Mouse (Mus musculus) hindbrain, postnatal 0 days (tissue): ENCODE data around the gene Hnrnpm. TPM values are rescaled to one million over a fixed set of nuclear protein-coding genes. Genes with fewer than 3 reads are reported as not detected.

Experiments
- ATAC-seq: fragments of 200-750 bp; cut with Nextera tagmentation; 2 replicates; pipeline ENCODE4 v1.8.0; 2017; ENCODE audit warnings: mild to moderate bottlenecking, moderate TSS enrichment, moderate library complexity
- DNase-seq: peaks from one replicate; pipeline ENCODE4 v3.0.0-alpha.2; 2015; ENCODE audit warnings: low spot score
- H3K27ac ChIP-seq: fragments of 300-500 bp; sonication (generic); 2 replicates; pipeline ENCODE4 v1.5.1; 2014; ENCODE audit warnings: mild to moderate bottlenecking
- H3K27me3 ChIP-seq: fragments of 300-500 bp; sonication (generic); 2 replicates; pipeline ENCODE4 v1.6.1; 2014; ENCODE audit warnings: low read length, mixed read lengths; ENCODE audit not compliant: insufficient read depth
- H3K36me3 ChIP-seq: fragments of 300-500 bp; sonication (generic); 2 replicates; pipeline ENCODE4 v1.6.1; 2014; ENCODE audit warnings: low read length, mixed read lengths; ENCODE audit not compliant: insufficient read depth
- H3K4me1 ChIP-seq: fragments of 300-500 bp; sonication (generic); 2 replicates; pipeline ENCODE4 v1.6.1; 2014; ENCODE audit warnings: antibody characterized with exemption, low read length, mixed read lengths; ENCODE audit not compliant: insufficient read depth
- H3K4me2 ChIP-seq: fragments of 300-500 bp; sonication (generic); 2 replicates; pipeline ENCODE4 v1.6.1; 2014; ENCODE audit warnings: low read depth, mild to moderate bottlenecking, low read length, moderate library complexity, mixed read lengths
- H3K4me3 ChIP-seq: fragments of 300-500 bp; sonication (generic); 2 replicates; pipeline ENCODE4 v1.5.1; 2014; ENCODE audit warnings: low read length
- H3K9ac ChIP-seq: fragments of 300-500 bp; sonication (generic); replicated peaks from 2 replicates; pipeline ENCODE4 v1.6.1; 2014; ENCODE audit warnings: mild to moderate bottlenecking, low read length, moderate library complexity, mixed read lengths
- H3K9me3 ChIP-seq: fragments of 300-500 bp; sonication (generic); 2 replicates; pipeline ENCODE4 v1.6.1; 2016; ENCODE audit warnings: low read length, mixed read lengths
- CTCF ChIP-seq: IDR thresholded peaks from 2 replicates; pipeline ENCODE4 v1.5.1; 2016; ENCODE audit warnings: antibody characterized with exemption, control low read depth, low read depth
- WGBS: fragments of 180-500 bp; shearing (Covaris S2); extraction: QIAGEN DNeasy Blood & Tissue Kit; methylation state at CpG from one replicate; pipeline ENCODE4 v1.1.7; 2014; 5-methylcytosine and 5-hydroxymethylcytosine counted together
- polyA plus RNA-seq: library from polyadenylated mRNA; unstranded; fragments of >200 nt; fragmentation: Nextera tagmentation; extraction: Ambion mirVana; gene quantifications from 2 replicates; pipeline ENCODE4 v1.2.1, GENCODE M21; 2015
- total RNA-seq: library from RNA; depleted of rRNA; stranded (reverse); fragments of >200 nt; gene quantifications from 2 replicates; pipeline ENCODE4 v1.2.3, GENCODE M21; 2014

Hnrnpm gene
- total and polyA plus RNA-seq, 2 experiments from 2014 or later: 49.2 to 124 TPM

- H3K27ac ChIP-seq: no peak overlapping the region
- ATAC-seq (no peak), DNase-seq (no peak)
- no peaks in the 10 kb centered on the region for H3K4me1 ChIP-seq
- H3K27me3 ChIP-seq: no peaks in the 10 kb centered on the region
- TF ChIP-seq CTCF: no peak
- no peak overlapping the region for H3K4me2 ChIP-seq
- H3K9me3 ChIP-seq: no peaks in the 10 kb centered on the region
- no peak overlapping the region for H3K4me3 ChIP-seq
- peaks cover 17% of the 10 kb centered on the region; the same call in 1 of the 2 replicates for H3K36me3 ChIP-seq
- H3K9ac ChIP-seq: no peak overlapping the region
Measured at GRCm38 (mm10) chr17:33675452-33675851, 11.2 kb downstream of the Hnrnpm start.

GRCm38 (mm10) chr17:33673837-33674236, 12.8 kb downstream of the Hnrnpm start:
- Histone ChIP-seq H3K4me2 (no peak overlapping the region), H3K9ac (no peak overlapping the region), H3K27ac (no peak overlapping the region), H3K36me3 (peaks cover 17% of the 10 kb centered on the region; the same call in 1 of the 2 replicates), H3K4me1 (no peaks in the 10 kb centered on the region), H3K9me3 (no peaks in the 10 kb centered on the region), H3K27me3 (no peaks in the 10 kb centered on the region), H3K4me3 (no peak overlapping the region)
- 96% methylated on average over 1 of the region's 1 CpGs for WGBS
- ATAC-seq (no peak), DNase-seq (no peak)
- TF ChIP-seq CTCF: no peak

- peaks cover 7% of the 10 kb centered on the region; the same call in 1 of the 2 replicates for H3K36me3 ChIP-seq
- no peak for TF ChIP-seq CTCF
- H3K4me1 ChIP-seq: no peaks in the 10 kb centered on the region
- no peaks in the 10 kb centered on the region for H3K27me3 ChIP-seq
- no peak for ATAC-seq
- no peak for DNase-seq
- H3K4me2 ChIP-seq: no peak overlapping the region
- WGBS: 82% methylated on average over 3 of the region's 3 CpGs
- H3K27ac ChIP-seq: no peak overlapping the region
- H3K4me3 ChIP-seq: no peak overlapping the region
- H3K9me3 ChIP-seq: no peaks in the 10 kb centered on the region
- H3K9ac ChIP-seq: no peak overlapping the region
Measured at GRCm38 (mm10) chr17:33669681-33670080, 17.0 kb downstream of the Hnrnpm start.

- WGBS: 87% methylated on average over 3 of the region's 3 CpGs
- Histone ChIP-seq H3K4me1 (no peaks in the 10 kb centered on the region), H3K4me2 (no peak overlapping the region), H3K9me3 (no peaks in the 10 kb centered on the region), H3K4me3 (no peak overlapping the region), H3K9ac (no peak overlapping the region), H3K27ac (no peak overlapping the region), H3K27me3 (no peaks in the 10 kb centered on the region), H3K36me3 (peaks cover 20% of the 10 kb centered on the region; the same call in 1 of the 2 replicates)
- ATAC-seq (no peak), DNase-seq (no peak)
- TF ChIP-seq CTCF: no peak
Measured at GRCm38 (mm10) chr17:33666813-33667212, 19.8 kb downstream of the Hnrnpm start.

GRCm38 (mm10) chr17:33649781-33650475, 36.7 kb downstream of the Hnrnpm start:
- no peak overlapping the region for H3K4me3 ChIP-seq
- DNase-seq (no peak), ATAC-seq (peak; percentile 49)
- no peak overlapping the region for H3K27ac ChIP-seq
- TF ChIP-seq CTCF: no peak
- WGBS: 98% methylated on average over 34 of the region's 34 CpGs
- H3K27me3 ChIP-seq: no peaks in the 10 kb centered on the region
- no peak overlapping the region for H3K9ac ChIP-seq
- H3K9me3 ChIP-seq: no peaks in the 10 kb centered on the region
- no peak overlapping the region for H3K4me2 ChIP-seq
- H3K36me3 ChIP-seq: peaks cover 61% of the 10 kb centered on the region
- H3K4me1 ChIP-seq: no peaks in the 10 kb centered on the region

- Histone ChIP-seq H3K4me3 (no peak overlapping the region), H3K27ac (no peak overlapping the region), H3K4me1 (no peaks in the 10 kb centered on the region), H3K9ac (no peak overlapping the region), H3K9me3 (no peaks in the 10 kb centered on the region), H3K36me3 (peaks cover 54% of the 10 kb centered on the region), H3K27me3 (no peaks in the 10 kb centered on the region), H3K4me2 (no peak overlapping the region)
- no peak for TF ChIP-seq CTCF
- ATAC-seq (no peak), DNase-seq (no peak)
- 92% methylated on average over 8 of the region's 8 CpGs for WGBS
Measured at GRCm38 (mm10) chr17:33645073-33645472, 41.6 kb downstream of the Hnrnpm start.

GRCm38 (mm10) chr17:33644068-33644467, 42.6 kb downstream of the Hnrnpm start:
- 93% methylated on average over 4 of the region's 4 CpGs for WGBS
- H3K4me1 ChIP-seq: no peaks in the 10 kb centered on the region
- H3K27ac ChIP-seq: no peak overlapping the region
- ATAC-seq: no peak
- no peak overlapping the region for H3K4me3 ChIP-seq
- no peaks in the 10 kb centered on the region for H3K9me3 ChIP-seq
- peaks cover 44% of the 10 kb centered on the region for H3K36me3 ChIP-seq
- H3K27me3 ChIP-seq: no peaks in the 10 kb centered on the region
- no peak for TF ChIP-seq CTCF
- no peak for DNase-seq
- no peak overlapping the region for H3K4me2 ChIP-seq
- H3K9ac ChIP-seq: no peak overlapping the region
